ENCODE assay signal across 11 mouse cellular contexts in genomic region chr10:17772364-17772763, GRCm38 (mm10). TPM values are rescaled to one million over a fixed set of nuclear protein-coding genes. Genes with fewer than 3 reads are reported as not detected.
DNase-seq lines count a peak whose midpoint lies in the region; ATAC-seq and TF ChIP-seq lines count a peak whose summit lies in the region.
"Had no signal": no experiment of that assay in that cellular context is flagged by ENCODE, and none has a peak within 500 bp of the region (broad histone marks: within the 10 kb centered on the region; RNA-seq: fewer than 3 reads in every experiment).

No protein-coding gene starts in this region.

- ATAC-seq in liver, embryonic 13.5 days (ENCODE audit: low read depth): no peak
- ATAC-seq: intestine, postnatal 0 days had no signal

- 29% methylated on average over 10 of the region's 10 CpGs for WGBS in liver, embryonic 13.5 days (ENCODE audit: insufficient replicate concordance)
- WGBS in small intestine, adult 2 months: 77% methylated on average over 10 of the region's 10 CpGs

- H3K4me3 ChIP-seq in liver, embryonic 13.5 days (replicated peaks): no peak overlapping the region
- H3K4me3 ChIP-seq in small intestine, adult 2 months (ENCODE audit: low read depth, low read length): peak overlapping the region; percentile 15; the same call in 1 of the 2 replicates
- H3K4me3 ChIP-seq: lung, embryonic 15.5 days had no signal

- H3K9ac ChIP-seq in liver, embryonic 13.5 days: no peak overlapping the region
- H3K9ac ChIP-seq: lung, embryonic 15.5 days had no signal

- H3K9me3 ChIP-seq in liver, embryonic 13.5 days (replicated peaks): no peaks in the 10 kb centered on the region
- H3K9me3 ChIP-seq: lung, embryonic 15.5 days had no signal

- H3K4me2 ChIP-seq in liver, embryonic 13.5 days: no peak overlapping the region
- H3K4me2 ChIP-seq: lung, embryonic 15.5 days had no signal

- no peak for TF ChIP-seq CTCF in small intestine, adult 2 months (IDR thresholded peaks at IDR 0.05; ENCODE audit: extremely low read depth, insufficient read length, insufficient replicate concordance, low read depth, low read length)

- peak; percentile 5 for DNase-seq in adrenal gland, adult 8-10 months
- DNase-seq in adrenal gland, postnatal 4 days (ENCODE audit: low spot score in 2 of 2): no peak
- DNase-seq in R1 (ENCODE audit: low read depth, low spot score): peak; percentile 17
- peak; percentile 8 for DNase-seq in liver, embryonic 13.5 days
- no peak for DNase-seq in embryo, embryonic 10.5 days (ENCODE audit: low spot score)
- no peak for DNase-seq in layer of hippocampus, adult 18-20 months (ENCODE audit: low spot score in 2 of 2)
- DNase-seq in embryo, embryonic 10 days (ENCODE audit: low spot score): no peak
- DNase-seq: right cerebral cortex, postnatal 25 days had no signal

- H3K4me1 ChIP-seq in liver, embryonic 13.5 days (replicated peaks): no peaks in the 10 kb centered on the region
- H3K4me1 ChIP-seq in small intestine, adult 2 months (ENCODE audit: control insufficient read depth, insufficient read depth, insufficient read length, low read length): peaks cover 2% of the 10 kb centered on the region; the same call in 1 of the 2 replicates
- H3K4me1 ChIP-seq: lung, embryonic 15.5 days had no signal

- TF ChIP-seq POLR2A in small intestine, adult 2 months (IDR thresholded peaks at IDR 0.05; ENCODE audit: low read depth, low read length): no peak

- no peak overlapping the region for H3K27ac ChIP-seq in liver, embryonic 13.5 days
- H3K27ac ChIP-seq in small intestine, adult 2 months (ENCODE audit: insufficient read depth, low read depth, low read length): no peak overlapping the region
- H3K27ac ChIP-seq: lung, embryonic 15.5 days had no signal

- H3K27me3 ChIP-seq in liver, embryonic 13.5 days: no peaks in the 10 kb centered on the region
- H3K27me3 ChIP-seq in small intestine, adult 2 months (ENCODE audit: control insufficient read depth, insufficient read depth, low read length): no peaks in the 10 kb centered on the region
- H3K27me3 ChIP-seq: lung, embryonic 15.5 days had no signal

- H3K36me3 ChIP-seq in liver, embryonic 13.5 days: no peaks in the 10 kb centered on the region
- no peaks in the 10 kb centered on the region for H3K36me3 ChIP-seq in small intestine, adult 2 months (ENCODE audit: control insufficient read depth, insufficient read depth, low read length)
- H3K36me3 ChIP-seq: lung, embryonic 15.5 days had no signal

RNA-seq across cellular contexts. Expression of gene Txlnb, which starts 23.7 kb away (rescaled TPM):
- total RNA-seq in adrenal gland, adult 8-10 months (2022): 1 to 10 TPM in 1 of 4 experiments, under 1 TPM in 3; 0.78 to 1.2 (median 0.84) TPM
- total RNA-seq in adrenal gland, postnatal 4 days (2021): 1 to 10 TPM; 1.7 to 3.2 TPM
- polyA plus RNA-seq in liver, embryonic 13.5 days (2015; fragmentation: Nextera tagmentation; extraction: Ambion mirVana): 0.16 and 0.19 TPM in 2 replicates
- 0.08 TPM in 1 of 2 replicates, not detected in the other for polyA plus RNA-seq in small intestine, adult 2 months (2012; rRNA removed)
- total RNA-seq in layer of hippocampus, adult 18-20 months (2021): 1 to 10 TPM; 1.4 to 1.6 TPM

RNA-seq across cellular contexts. Expression of gene Cited2, which starts 49.3 kb away (rescaled TPM):
- 10 to 100 TPM; 37.2 to 87.3 (median 63.5) TPM for total RNA-seq in adrenal gland, adult 8-10 months (2022)
- total RNA-seq in adrenal gland, postnatal 4 days (2021): 100 to 1,000 TPM; 145 to 155 TPM
- 16.9 and 22.2 TPM in 2 replicates for polyA plus RNA-seq in liver, embryonic 13.5 days (2015; fragmentation: Nextera tagmentation; extraction: Ambion mirVana)
- 48.2 and 143 TPM in 2 replicates for polyA plus RNA-seq in small intestine, adult 2 months (2012; rRNA removed)
- total RNA-seq in layer of hippocampus, adult 18-20 months (2021): 10 to 100 TPM; 37.0 to 38.0 TPM

Comparison
In these comparisons a context has a peak if more than half of its experiments do, and no peak if none do; other contexts are left out.
1. DNase-seq: peak in adrenal gland, adult 8-10 months (single experiment), R1 (single experiment) and liver, embryonic 13.5 days (single experiment); none in adrenal gland, postnatal 4 days (0 of 2), embryo, embryonic 10.5 days (single experiment), layer of hippocampus, adult 18-20 months (0 of 2) and embryo, embryonic 10 days (single experiment).